Mouse (Mus musculus) liver, adult 2 months (tissue): ENCODE data around the gene Olfr1396.

Experiments used
- CTCF ChIP-seq: fragments of 200-500 bp; IDR thresholded peaks from 2 replicates; pipeline ENCODE4 v1.5.1; 2011; ENCODE audit warnings: low read depth, low read length, control low read depth
- POLR2A ChIP-seq: fragments of 200-500 bp; IDR thresholded peaks from 2 replicates; pipeline ENCODE4 v1.6.1; 2011; ENCODE audit warnings: low read length, control low read depth; ENCODE audit not compliant: insufficient read depth; ENCODE audit errors: extremely low read depth

DNA sequence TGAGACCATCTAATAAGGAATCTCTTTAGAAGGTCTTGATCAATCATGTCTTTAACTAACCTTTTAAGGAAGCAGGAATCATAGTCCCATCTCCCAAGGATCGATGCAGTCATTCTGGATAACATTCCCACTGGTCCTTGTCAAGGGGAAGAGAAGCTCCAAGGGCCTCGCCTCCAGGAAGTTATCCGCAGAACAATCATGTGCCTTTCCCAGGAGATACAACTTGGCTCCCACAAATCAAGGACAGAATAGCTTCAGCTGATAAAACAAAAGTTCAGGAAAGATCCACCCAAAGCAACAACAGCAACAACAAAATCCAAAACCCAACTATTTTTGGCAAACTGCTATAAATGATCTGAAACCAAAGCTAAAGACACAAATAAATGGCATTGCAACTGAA is 5.0 kb upstream of the Olfr1396 start:
- TF ChIP-seq POLR2A, result no peak
- no peak for TF ChIP-seq CTCF
